Mouse (Mus musculus) adrenal gland (tissue): ENCODE data around the gene Cpeb4.

Source experiments
- intact Hi-C: fragments of 180-260 bp; cut with DNase I; formaldehyde crosslinking; loops from one replicate; pipeline ENCODE4 v1.15.1; 2025
- long read RNA-seq, 2 experiments: library from polyadenylated mRNA; unstranded; transcript quantifications; one replicate each; pipeline ENCODE4 v2.0.0; 2020; ENCODE audit warnings: borderline replicate concordance in 1 of 2; ENCODE audit not compliant: insufficient replicate concordance in 1 of 2

Cpeb4 gene
- long read RNA-seq, experiment 1, partial matches to known transcripts = 0 of 9 reads
- long read RNA-seq, experiment 1, other reads (novel, unspliced or antisense) = 9 of 9 reads
- long read RNA-seq, experiment 2, full-length matches to known transcripts = 1 of 5 reads
- long read RNA-seq, experiment 2, partial matches to known transcripts = 1 of 5 reads
- long read RNA-seq, experiment 2, other reads (novel, unspliced or antisense) = 3 of 5 reads

- intact Hi-C loops = loop anchor here (5.0 to 10.0 kb wide), 3 partner anchors 47 to 197 kb away; partner anchors contain the start of gene Bod1
Measured at GRCm38 (mm10) chr11:31871911-31872310, at the start of gene Cpeb4. Gene Cpeb4 (plus strand): TSS chr11:31872211.

GRCm38 (mm10) chr11:31822556-31822955 is 49.5 kb upstream of the Cpeb4 start:
- intact Hi-C loops = loop anchor here (10.0 kb wide), 1 partner anchor 52 kb away; the partner anchor contains the start of gene Cpeb4

DNA sequence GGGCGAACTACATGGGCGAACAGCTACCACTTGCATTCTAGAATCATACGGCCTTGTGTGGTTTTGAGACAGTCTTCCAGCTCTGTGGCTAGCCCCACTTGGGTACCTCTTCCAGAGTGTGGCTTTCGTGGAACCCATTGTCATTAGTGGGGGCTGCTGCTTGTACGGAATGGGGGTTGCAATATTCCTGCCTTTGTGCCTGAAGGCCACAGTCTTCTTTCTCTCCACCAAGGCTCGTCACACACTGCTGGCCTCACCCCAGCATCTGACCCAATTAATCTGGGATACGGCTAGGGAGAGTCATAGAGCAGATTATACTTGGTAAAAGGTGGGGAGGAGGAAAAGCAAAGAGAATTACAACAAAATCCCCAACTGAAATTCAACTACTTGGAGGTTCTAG is 48.5 kb upstream of the Cpeb4 start:
- intact Hi-C loops = loop anchor here (10.0 kb wide), 1 partner anchor 51 kb away; the partner anchor contains the start of gene Cpeb4

DNA sequence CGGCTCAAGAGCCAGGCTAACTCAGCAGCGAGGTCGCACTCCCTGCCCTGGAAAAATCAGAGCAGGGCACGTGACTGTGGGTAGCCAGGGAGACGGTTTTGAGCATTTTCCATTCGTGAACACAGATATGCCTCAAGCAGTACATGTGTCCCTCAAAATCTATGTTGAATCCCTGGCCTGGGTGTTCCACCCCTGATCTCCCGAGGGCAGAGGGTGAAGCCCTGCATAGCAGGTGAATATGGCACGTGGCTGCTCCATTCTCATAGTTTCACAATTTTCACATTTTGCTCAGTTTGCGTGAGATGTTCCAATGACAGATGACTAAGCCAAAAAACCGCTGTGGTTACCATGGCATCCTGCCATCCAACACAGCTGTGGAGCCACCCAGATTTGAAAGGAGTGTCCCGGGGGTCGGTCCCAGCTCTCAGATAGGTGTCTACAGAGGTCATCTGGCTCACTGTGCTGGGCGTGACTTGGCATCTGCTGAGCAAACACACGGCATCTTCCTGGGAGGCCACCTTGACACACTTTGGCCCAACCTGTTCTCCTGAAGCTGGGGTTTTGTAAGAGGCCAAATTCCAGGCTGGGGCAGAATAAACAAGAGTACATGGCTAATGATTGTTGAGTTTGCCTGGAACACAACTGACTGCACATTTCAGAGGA is 47.4 kb upstream of the Cpeb4 start:
- intact Hi-C loops = loop anchor here (10.0 kb wide), 1 partner anchor 50 kb away; the partner anchor contains the start of gene Cpeb4

DNA sequence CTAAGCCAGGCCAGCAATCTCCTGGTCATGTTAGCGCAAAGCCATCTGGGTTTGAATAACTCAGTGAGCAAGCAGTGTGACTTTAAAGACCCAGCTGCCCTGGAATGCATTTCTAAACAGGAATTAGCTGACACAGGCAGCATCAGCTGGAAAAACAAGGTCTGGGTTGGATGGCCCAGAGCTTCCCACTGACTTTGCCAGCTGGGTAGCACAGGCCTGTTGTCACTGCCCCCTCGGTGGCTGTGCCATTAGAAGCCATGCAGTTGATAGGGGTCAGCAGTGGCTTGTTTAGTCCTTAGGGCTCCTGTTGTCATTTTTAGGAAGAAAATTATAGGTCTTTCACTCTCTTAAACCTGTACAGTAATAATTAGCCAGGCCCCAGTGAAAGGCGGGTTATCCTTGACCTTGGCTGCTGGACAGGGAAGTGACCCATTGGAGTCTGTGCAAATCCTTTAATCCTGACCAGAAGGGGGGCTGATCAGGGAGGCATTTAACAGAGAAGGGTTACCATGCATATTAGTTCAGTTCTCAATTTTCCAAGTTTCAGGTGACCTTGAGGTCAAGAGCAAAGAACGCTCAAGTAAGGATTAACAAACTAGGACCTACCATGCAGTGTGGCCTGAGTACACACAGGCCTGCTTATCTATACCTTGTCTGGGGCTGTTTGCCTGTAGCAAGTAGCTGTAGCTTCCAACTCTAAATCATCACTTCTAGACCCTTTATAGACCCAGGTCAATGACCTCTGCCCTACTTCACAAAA is 43.8 kb upstream of the Cpeb4 start:
- intact Hi-C loops = loop anchor here (10.0 kb wide), 1 partner anchor 47 kb away; the partner anchor contains the start of gene Cpeb4

GRCm38 (mm10) chr11:31828771-31829072 is 43.3 kb upstream of the Cpeb4 start:
- intact Hi-C loops = loop anchor here (10.0 kb wide), 1 partner anchor 46 kb away; the partner anchor contains the start of gene Cpeb4

- intact Hi-C loops = no loop called here
Measured at GRCm38 (mm10) chr11:31830213-31831151, 41.5 kb upstream of the Cpeb4 start.

DNA sequence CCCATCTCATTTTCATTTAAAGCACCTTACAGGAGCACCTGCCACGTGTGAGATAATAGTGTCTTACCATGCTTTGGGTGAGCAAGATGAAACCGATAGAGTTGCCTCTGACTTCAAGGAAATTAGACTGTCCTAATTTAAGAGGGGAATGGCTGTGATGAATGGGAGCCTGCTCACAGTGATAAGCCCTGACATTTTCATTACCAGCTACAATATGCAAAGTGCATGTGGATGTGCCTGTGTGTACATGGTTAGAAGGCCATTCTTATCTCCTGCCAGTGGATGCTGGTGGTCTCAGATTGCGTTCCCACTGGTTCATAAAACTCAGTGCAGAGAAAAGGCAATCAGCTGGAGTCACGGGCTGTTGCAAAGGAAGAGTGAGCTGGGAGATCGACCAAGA is 40.6 kb upstream of the Cpeb4 start:
- intact Hi-C loops = no loop called here

GRCm38 (mm10) chr11:31831983-31832382 is 40.0 kb upstream of the Cpeb4 start:
- intact Hi-C loops = no loop called here

DNA sequence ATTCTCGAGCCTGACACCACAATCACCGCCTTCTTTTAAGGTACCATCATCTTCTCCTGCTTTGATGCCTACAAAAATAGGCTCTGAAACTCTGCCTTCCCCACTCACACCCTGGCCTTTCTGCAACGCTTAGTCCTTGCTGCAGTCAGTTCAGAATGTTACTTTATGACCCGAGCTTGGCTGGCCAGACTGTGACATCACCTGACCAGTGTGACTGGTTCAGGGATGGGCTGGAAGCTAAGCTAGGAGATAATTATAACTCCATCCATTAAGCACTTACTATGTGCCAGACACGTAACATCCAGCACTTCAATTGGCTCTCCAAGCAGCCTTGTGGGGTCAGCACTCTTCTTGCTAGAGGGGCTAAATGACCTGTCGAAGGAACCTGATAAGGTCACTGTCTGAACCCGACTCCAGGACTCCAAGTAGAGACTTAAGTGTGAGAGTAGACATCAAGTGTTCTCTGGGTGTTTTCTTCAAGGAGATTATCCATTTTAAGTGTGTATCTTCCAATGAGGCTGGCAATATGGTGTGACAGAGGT is 39.5 kb upstream of the Cpeb4 start:
- intact Hi-C loops = no loop called here

- intact Hi-C loops = no loop called here
Measured at GRCm38 (mm10) chr11:31833506-31833905, 38.5 kb upstream of the Cpeb4 start.

- intact Hi-C loops = no loop called here
Measured at GRCm38 (mm10) chr11:31835352-31835751, 36.7 kb upstream of the Cpeb4 start.

DNA sequence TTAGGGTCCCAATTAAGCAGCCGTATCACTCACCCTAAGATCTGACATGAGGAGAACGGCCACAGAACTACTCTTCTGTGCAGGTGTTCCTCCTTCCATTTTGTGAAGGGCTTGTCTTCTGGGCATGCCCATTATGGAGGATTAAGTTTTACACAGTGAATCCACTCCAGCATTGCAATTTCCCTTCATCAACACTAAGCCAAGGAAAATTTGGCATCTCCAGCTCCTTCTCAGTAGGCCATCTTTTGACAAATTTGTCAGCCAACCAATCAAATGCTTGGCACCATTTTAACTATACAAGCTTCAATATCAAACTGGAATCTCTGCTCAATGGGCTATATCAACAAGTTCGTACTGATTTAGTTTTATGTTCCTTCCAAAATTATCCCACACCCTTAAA is 34.8 kb upstream of the Cpeb4 start:
- intact Hi-C loops = no loop called here

- intact Hi-C loops = no loop called here
Measured at GRCm38 (mm10) chr11:31837753-31838152, 34.3 kb upstream of the Cpeb4 start.

DNA sequence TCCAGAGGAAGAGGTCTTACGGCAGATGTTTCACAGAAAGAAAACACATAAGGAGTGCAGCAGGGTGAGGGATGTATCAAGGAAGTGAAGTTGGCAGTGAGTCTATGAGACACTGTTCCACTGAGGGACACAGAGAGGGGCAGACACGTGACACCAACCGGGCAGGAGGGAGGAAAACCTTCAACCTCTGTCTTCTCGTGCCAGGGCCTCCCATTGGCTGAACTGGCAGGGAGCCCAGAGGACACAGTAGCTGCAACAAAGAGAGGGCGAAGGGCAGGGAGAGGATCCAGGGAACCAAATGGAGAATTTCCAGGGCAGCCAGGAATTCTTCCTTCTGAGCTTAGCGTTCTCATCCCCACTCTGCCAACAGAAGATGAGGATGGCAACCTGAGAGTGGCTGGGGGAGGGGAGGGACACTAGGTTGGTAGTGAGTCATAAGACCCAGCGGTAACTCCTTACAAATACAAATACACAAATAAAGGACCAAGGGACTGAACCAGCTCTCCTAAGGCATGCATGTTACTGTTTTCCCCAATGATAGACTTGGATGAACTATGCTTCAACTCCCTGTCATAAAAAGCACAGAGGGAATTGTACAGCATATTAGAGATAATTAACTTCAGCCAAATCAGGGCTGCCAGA is 33.4 kb upstream of the Cpeb4 start:
- intact Hi-C loops = no loop called here

GRCm38 (mm10) chr11:31839084-31839460 is 32.9 kb upstream of the Cpeb4 start:
- intact Hi-C loops = no loop called here

DNA sequence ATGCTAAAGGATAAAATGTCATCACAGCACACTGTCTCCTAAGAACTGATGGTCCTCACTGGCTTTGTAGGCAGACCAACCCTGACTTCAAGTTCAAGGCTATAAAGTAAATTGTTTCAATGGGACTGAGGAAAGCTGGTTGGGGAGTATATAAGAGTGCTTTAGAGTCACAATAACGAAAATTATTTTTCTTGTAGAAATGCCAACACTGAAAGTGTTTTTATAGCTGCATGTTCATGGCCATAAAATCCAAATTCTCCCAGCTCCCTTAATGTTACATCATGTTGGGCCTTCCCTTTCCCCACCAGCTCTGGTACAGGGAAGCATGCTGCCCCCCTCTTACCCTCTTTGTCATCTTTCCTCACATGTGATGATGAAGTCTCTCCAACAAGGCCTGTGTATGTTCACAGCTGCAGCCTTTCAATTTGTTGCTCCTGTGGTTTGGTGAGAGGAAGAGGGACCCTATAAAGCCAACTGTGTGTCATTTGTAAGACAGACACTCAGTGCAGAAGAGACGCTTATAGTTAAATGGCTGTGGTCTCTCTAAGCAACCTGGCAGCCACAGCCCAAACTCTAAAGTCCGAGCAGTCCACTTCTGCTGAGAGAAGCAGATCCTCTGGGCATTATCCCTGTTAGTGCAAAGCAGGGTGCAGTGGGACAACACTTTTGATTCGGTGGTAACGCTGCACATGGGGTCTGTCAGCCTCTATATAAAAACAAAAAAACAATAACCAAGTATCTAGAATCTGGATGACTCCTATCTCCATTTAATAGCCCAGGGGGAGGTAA is 29.6 kb upstream of the Cpeb4 start:
- intact Hi-C loops = no loop called here

GRCm38 (mm10) chr11:31843177-31843833 is 28.7 kb upstream of the Cpeb4 start:
- intact Hi-C loops = no loop called here

DNA sequence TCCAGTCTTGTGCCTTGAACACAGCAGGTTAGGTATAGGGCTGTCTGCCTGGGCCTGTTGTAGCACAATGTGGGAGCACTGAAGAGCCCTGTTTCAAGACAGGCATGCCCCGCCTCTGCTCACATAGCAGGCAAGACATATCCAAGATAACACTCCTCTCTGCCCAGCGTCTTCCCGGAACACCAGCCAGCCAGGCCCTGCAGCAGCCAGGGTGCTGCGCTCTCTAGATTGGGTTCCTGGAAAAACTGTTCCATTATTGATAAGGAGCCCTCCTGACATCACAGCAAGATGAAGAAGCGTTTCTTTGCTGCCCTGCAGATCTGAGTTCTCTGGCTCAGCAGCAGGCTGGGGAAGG is 28.2 kb upstream of the Cpeb4 start:
- intact Hi-C loops = no loop called here
